Mouse (Mus musculus): ENCODE measurements around the gene Rab5b. TPM values are rescaled to one million over a fixed set of nuclear protein-coding genes. Genes with fewer than 3 reads are reported as not detected.
A peak's percentile ranks its signal among the peaks of the same experiment; 100 is the strongest.

Rab5b gene
- total and polyA plus RNA-seq, 2 experiments from 2014 or later = 112 to 129 TPM

DNA sequence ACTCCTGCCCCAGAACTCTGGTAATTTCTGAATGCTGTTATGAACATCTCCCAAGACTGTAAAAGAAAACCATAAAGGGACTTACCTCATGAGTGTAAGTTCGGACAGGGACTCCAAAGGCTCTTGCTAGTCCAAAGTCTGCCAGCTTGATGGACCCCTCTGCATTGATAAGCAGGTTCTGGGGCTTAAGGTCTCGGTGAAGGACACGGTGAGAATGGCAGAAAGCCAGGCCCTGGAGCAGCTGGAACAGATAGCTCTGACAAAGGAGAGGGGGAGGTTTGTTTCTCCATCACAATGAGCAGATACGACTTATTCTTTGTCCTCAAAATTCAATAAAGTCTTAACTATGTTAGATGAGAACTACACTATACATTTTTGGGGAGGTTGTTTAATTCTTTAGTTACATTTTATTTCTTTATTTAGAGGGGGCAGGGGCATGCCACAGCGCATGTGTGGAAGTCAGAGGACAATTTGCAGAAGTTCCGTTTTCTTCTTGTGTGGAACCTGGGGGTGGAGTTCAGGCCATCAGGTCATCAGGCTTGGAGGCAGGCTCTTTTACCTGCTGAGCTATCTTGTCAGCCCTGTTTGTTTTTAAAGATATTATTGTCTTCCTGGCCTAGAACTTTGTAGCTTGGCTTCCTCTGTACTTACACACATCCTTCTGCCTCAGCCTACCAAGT is 6.4 kb upstream of the Rab5b start:
- Histone ChIP-seq H3K36me3 (ENCODE audit: insufficient read depth, low read length) (no peaks in the 10 kb centered on the region), H3K27ac (ENCODE audit: low read depth, low read length) (no peak overlapping the region), H3K9me3 (ENCODE audit: low read length) (no peaks in the 10 kb centered on the region), H3K27me3 (ENCODE audit: insufficient read depth, low read length) (no peaks in the 10 kb centered on the region), H3K4me3 (ENCODE audit: low read depth, low read length) (no peak overlapping the region), H3K4me2 (ENCODE audit: low read depth, low read length, poor library complexity, severe bottlenecking) (no peak overlapping the region), H3K9ac (replicated peaks; ENCODE audit: low read length, poor library complexity, severe bottlenecking) (no peak overlapping the region), H3K4me1 (ENCODE audit: insufficient read depth, low read length) (no peaks in the 10 kb centered on the region)
- no peak for ATAC-seq (ENCODE audit: low FRiP score)
- no peak for DNase-seq (ENCODE audit: low spot score)
- WGBS = 73% methylated on average over 6 of the region's 6 CpGs
- no peak for TF ChIP-seq CTCF (IDR thresholded peaks at IDR 0.05)

DNA sequence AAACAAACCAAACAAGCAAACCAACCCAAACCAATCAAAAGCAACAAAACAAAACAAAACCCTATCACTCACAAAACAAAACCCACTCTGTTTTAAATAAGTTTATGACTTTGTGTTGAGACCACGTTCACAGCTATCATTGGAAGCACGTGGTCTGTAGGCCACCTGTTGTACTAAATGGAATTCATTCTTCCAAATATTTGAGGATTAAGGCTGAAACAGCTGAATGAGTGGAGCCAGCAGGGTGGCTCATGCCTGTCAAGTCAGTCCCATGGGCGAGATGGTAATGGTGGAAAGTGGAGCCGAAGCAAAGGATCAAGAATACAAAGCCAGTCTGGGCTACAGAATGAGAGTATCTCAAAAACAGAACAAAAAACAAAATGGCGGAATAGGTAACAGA is 4.6 kb upstream of the Rab5b start:
- ATAC-seq (ENCODE audit: low FRiP score) (no peak), DNase-seq (ENCODE audit: low spot score) (no peak)
- no peak for TF ChIP-seq CTCF (IDR thresholded peaks at IDR 0.05)
- WGBS = 69% methylated on average over 5 of the region's 5 CpGs
- Histone ChIP-seq H3K4me3 (ENCODE audit: low read depth, low read length) (no peak overlapping the region), H3K27ac (ENCODE audit: low read depth, low read length) (no peak overlapping the region), H3K27me3 (ENCODE audit: insufficient read depth, low read length) (no peaks in the 10 kb centered on the region), H3K4me1 (ENCODE audit: insufficient read depth, low read length) (no peaks in the 10 kb centered on the region), H3K9ac (replicated peaks; ENCODE audit: low read length, poor library complexity, severe bottlenecking) (no peak overlapping the region), H3K4me2 (ENCODE audit: low read depth, low read length, poor library complexity, severe bottlenecking) (no peak overlapping the region), H3K9me3 (ENCODE audit: low read length) (no peaks in the 10 kb centered on the region), H3K36me3 (ENCODE audit: insufficient read depth, low read length) (no peaks in the 10 kb centered on the region)

GRCm38 (mm10) chr10:128699611-128700010 is 3.5 kb upstream of the Rab5b start:
- TF ChIP-seq CTCF (IDR thresholded peaks at IDR 0.05) = no peak
- WGBS = 85% methylated on average over 11 of the region's 11 CpGs
- no peaks in the 10 kb centered on the region for H3K9me3 ChIP-seq (ENCODE audit: low read length)
- H3K27ac ChIP-seq (ENCODE audit: low read depth, low read length) = no peak overlapping the region
- no peak overlapping the region for H3K9ac ChIP-seq (replicated peaks; ENCODE audit: low read length, poor library complexity, severe bottlenecking)
- H3K36me3 ChIP-seq (ENCODE audit: insufficient read depth, low read length) = no peaks in the 10 kb centered on the region
- H3K4me1 ChIP-seq (ENCODE audit: insufficient read depth, low read length) = no peaks in the 10 kb centered on the region
- ATAC-seq (ENCODE audit: low FRiP score) (no peak), DNase-seq (ENCODE audit: low spot score) (no peak)
- H3K4me2 ChIP-seq (ENCODE audit: low read depth, low read length, poor library complexity, severe bottlenecking) = no peak overlapping the region
- no peak overlapping the region for H3K4me3 ChIP-seq (ENCODE audit: low read depth, low read length)
- H3K27me3 ChIP-seq (ENCODE audit: insufficient read depth, low read length) = no peaks in the 10 kb centered on the region

GRCm38 (mm10) chr10:128699006-128699405 is 2.9 kb upstream of the Rab5b start:
- ATAC-seq (ENCODE audit: low FRiP score) = no peak

DNA sequence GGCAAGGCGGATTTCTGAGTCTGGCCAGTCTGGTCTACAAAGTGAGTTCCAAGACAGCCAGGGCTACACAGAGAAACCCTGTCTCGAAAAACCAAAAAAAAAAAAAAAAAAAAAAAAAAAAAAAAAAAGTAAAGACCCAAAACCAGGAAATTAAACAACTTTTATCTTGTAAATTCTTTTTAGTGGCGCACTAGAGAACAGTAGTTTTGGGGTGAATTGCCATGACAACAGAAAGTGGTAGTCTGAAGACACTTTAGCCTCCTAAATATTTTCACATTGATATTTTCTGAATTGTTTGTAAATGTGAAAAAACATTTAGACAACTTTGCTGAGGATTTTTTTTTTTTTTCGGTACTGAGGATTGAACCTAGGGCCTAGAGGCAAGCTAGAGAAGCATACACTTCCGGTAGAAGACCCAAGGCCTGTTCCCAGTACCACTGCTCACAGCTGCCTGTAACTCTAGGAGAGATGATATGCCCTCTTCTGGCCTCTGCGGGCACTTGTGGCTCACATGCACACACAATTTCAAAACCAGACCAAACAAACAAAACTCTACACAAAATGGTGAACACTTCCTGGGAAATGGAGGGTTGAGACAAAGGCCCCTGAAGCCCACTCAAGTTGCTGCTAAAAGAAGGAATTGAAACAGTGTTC is 1.1 kb upstream of the Rab5b start:
- Histone ChIP-seq H3K9ac (replicated peaks; ENCODE audit: low read length, poor library complexity, severe bottlenecking) (no peak overlapping the region), H3K4me3 (ENCODE audit: low read depth, low read length) (peak overlapping the region; percentile 35; the same call in 1 of the 2 replicates), H3K9me3 (ENCODE audit: low read length) (no peaks in the 10 kb centered on the region), H3K36me3 (ENCODE audit: insufficient read depth, low read length) (no peaks in the 10 kb centered on the region), H3K27me3 (ENCODE audit: insufficient read depth, low read length) (no peaks in the 10 kb centered on the region), H3K4me2 (ENCODE audit: low read depth, low read length, poor library complexity, severe bottlenecking) (peak overlapping the region; percentile 57), H3K27ac (ENCODE audit: low read depth, low read length) (peak overlapping the region; percentile 77; the same call in 1 of the 2 replicates), H3K4me1 (ENCODE audit: insufficient read depth, low read length) (no peaks in the 10 kb centered on the region)
- 84% methylated on average over 6 of the region's 6 CpGs for WGBS
- ATAC-seq (ENCODE audit: low FRiP score) = no peak
- peak; percentile 13 for TF ChIP-seq CTCF (IDR thresholded peaks at IDR 0.05)
- no peak for DNase-seq (ENCODE audit: low spot score)

More at GRCm38 (mm10) chr10:128699006-128699405, 2.9 kb upstream of the Rab5b start:
- Histone ChIP-seq H3K9ac (replicated peaks; ENCODE audit: low read length, poor library complexity, severe bottlenecking) (no peak overlapping the region), H3K4me1 (ENCODE audit: insufficient read depth, low read length) (no peaks in the 10 kb centered on the region), H3K4me2 (ENCODE audit: low read depth, low read length, poor library complexity, severe bottlenecking) (no peak overlapping the region), H3K4me3 (ENCODE audit: low read depth, low read length) (no peak overlapping the region), H3K36me3 (ENCODE audit: insufficient read depth, low read length) (no peaks in the 10 kb centered on the region), H3K27me3 (ENCODE audit: insufficient read depth, low read length) (no peaks in the 10 kb centered on the region), H3K27ac (ENCODE audit: low read depth, low read length) (no peak overlapping the region), H3K9me3 (ENCODE audit: low read length) (no peaks in the 10 kb centered on the region)
- no peak for DNase-seq (ENCODE audit: low spot score)
- WGBS = 88% methylated on average over 5 of the region's 5 CpGs
- TF ChIP-seq CTCF (IDR thresholded peaks at IDR 0.05) = no peak

- Histone ChIP-seq H3K27ac (ENCODE audit: low read depth, low read length) (peak overlapping the region; percentile 89), H3K9ac (replicated peaks; ENCODE audit: low read length, poor library complexity, severe bottlenecking) (peak overlapping the region; percentile 80), H3K4me2 (ENCODE audit: low read depth, low read length, poor library complexity, severe bottlenecking) (peak overlapping the region; percentile 75), H3K27me3 (ENCODE audit: insufficient read depth, low read length) (no peaks in the 10 kb centered on the region), H3K9me3 (ENCODE audit: low read length) (no peaks in the 10 kb centered on the region), H3K36me3 (ENCODE audit: insufficient read depth, low read length) (no peaks in the 10 kb centered on the region), H3K4me3 (ENCODE audit: low read depth, low read length) (peak overlapping the region; percentile 77), H3K4me1 (ENCODE audit: insufficient read depth, low read length) (no peaks in the 10 kb centered on the region)
- no peak for TF ChIP-seq CTCF (IDR thresholded peaks at IDR 0.05)
- DNase-seq (ENCODE audit: low spot score) = no peak
- under 1% methylated on average over 22 of the region's 22 CpGs for WGBS
- ATAC-seq (ENCODE audit: low FRiP score) = no peak
Measured at GRCm38 (mm10) chr10:128695411-128695991, 563 bp downstream of the Rab5b start.

All from midbrain, postnatal 0 days (tissue).